Mouse (Mus musculus) heart, embryonic 14.5 days (tissue): Measurements from ENCODE around the gene Tmem211. TPM values are rescaled to one million over a fixed set of nuclear protein-coding genes. Genes with fewer than 3 reads are reported as not detected.

Experiments used
- ATAC-seq: fragments of 200-750 bp; cut with Nextera tagmentation; 2 replicates; pipeline ENCODE4 v1.8.0; 2017; ENCODE audit warnings: low read depth, moderate TSS enrichment; ENCODE audit not compliant: insufficient number of reproducible peaks, insufficient read depth, low FRiP score
- H3K27ac ChIP-seq, 2 experiments: fragments of 200-500 bp in 1 of 2; fragments of 300-500 bp in 1 of 2; sonication (generic) in 1 of 2; replicated peaks in 1 of 2; 2 replicates each; pipeline ENCODE4 v1.5.1; 2012 to 2014; ENCODE audit warnings: low read depth in 2 of 2, low read length in 2 of 2, control low read depth in 1 of 2, mild to moderate bottlenecking in 1 of 2, mixed read lengths in 1 of 2; ENCODE audit not compliant: control insufficient read depth in 1 of 2, insufficient read depth in 1 of 2
- H3K27me3 ChIP-seq: fragments of 300-500 bp; sonication (generic); 2 replicates; pipeline ENCODE4 v1.6.1; 2014; ENCODE audit warnings: mild to moderate bottlenecking, low read length, control low read depth; ENCODE audit not compliant: control insufficient read depth, insufficient read depth
- H3K36me3 ChIP-seq: fragments of 300-500 bp; sonication (generic); 2 replicates; pipeline ENCODE4 v1.6.1; 2014; ENCODE audit warnings: mild to moderate bottlenecking, control low read depth, low read length, mixed read lengths; ENCODE audit not compliant: control insufficient read depth, insufficient read depth
- H3K4me1 ChIP-seq, 2 experiments: fragments of 200-500 bp in 1 of 2; fragments of 300-500 bp in 1 of 2; sonication (generic) in 1 of 2; 2 replicates each; pipeline ENCODE4 v1.6.1; 2012 to 2014; ENCODE audit warnings: low read length in 2 of 2, control low read depth in 1 of 2, mixed read lengths in 1 of 2; ENCODE audit not compliant: control insufficient read depth in 2 of 2, insufficient read depth in 2 of 2
- H3K4me2 ChIP-seq: fragments of 300-500 bp; sonication (generic); 2 replicates; pipeline ENCODE4 v1.6.1; 2014; ENCODE audit warnings: mild to moderate bottlenecking, low read length
- H3K4me3 ChIP-seq, 2 experiments: fragments of 200-500 bp in 1 of 2; fragments of 300-500 bp in 1 of 2; sonication (generic) in 1 of 2; 2 replicates each; pipeline ENCODE4 v1.5.1; 2012 to 2014; ENCODE audit warnings: low read length in 2 of 2, mild to moderate bottlenecking in 2 of 2, control low read depth in 1 of 2, low read depth in 1 of 2, moderate library complexity in 1 of 2; ENCODE audit not compliant: control insufficient read depth in 1 of 2, insufficient read depth in 1 of 2
- H3K9ac ChIP-seq: fragments of 300-500 bp; sonication (generic); 2 replicates; pipeline ENCODE4 v1.6.1; 2014; ENCODE audit warnings: mild to moderate bottlenecking, low read length
- H3K9me3 ChIP-seq: fragments of 300-500 bp; sonication (generic); 2 replicates; pipeline ENCODE4 v1.6.1; 2016; ENCODE audit warnings: low read length, control low read depth; ENCODE audit not compliant: control insufficient read depth
- whole genome bisulfite sequencing: fragments of 180-500 bp; shearing (Covaris S2); extraction: QIAGEN DNeasy Blood & Tissue Kit; methylation state at CpG from one replicate; pipeline ENCODE4 v1.1.7; 2014; 5-methylcytosine and 5-hydroxymethylcytosine counted together
- polyA plus RNA-seq: library from polyadenylated mRNA; unstranded; fragments of >200 nt; fragmentation: Nextera tagmentation; extraction: Ambion mirVana; gene quantifications from 2 replicates; pipeline ENCODE4 v1.2.1, GENCODE M21; 2014

The Tmem211 gene
- polyA plus RNA-seq, 1 experiment from 2014 or later = not detected

DNA sequence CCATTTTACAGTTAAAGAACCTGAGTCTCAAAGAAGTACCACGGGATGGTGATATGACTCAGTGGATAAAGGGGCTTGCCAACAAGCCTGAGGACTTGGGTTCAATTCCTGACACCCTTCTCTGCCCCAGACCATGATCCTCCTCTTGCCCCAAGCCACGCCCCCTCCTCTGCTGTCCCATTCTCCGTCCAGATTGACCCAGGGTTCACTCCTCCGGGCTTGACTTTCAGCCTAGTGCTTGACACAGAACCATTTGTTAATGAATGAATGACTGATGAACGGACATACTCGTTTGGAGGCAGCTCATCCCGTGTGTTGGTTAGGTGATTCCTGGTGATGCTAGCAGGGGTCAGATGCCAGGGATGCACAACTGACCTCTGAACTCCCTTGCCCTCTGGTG is 6.8 kb upstream of the Tmem211 start:
- no peak overlapping the region for H3K27ac ChIP-seq

DNA sequence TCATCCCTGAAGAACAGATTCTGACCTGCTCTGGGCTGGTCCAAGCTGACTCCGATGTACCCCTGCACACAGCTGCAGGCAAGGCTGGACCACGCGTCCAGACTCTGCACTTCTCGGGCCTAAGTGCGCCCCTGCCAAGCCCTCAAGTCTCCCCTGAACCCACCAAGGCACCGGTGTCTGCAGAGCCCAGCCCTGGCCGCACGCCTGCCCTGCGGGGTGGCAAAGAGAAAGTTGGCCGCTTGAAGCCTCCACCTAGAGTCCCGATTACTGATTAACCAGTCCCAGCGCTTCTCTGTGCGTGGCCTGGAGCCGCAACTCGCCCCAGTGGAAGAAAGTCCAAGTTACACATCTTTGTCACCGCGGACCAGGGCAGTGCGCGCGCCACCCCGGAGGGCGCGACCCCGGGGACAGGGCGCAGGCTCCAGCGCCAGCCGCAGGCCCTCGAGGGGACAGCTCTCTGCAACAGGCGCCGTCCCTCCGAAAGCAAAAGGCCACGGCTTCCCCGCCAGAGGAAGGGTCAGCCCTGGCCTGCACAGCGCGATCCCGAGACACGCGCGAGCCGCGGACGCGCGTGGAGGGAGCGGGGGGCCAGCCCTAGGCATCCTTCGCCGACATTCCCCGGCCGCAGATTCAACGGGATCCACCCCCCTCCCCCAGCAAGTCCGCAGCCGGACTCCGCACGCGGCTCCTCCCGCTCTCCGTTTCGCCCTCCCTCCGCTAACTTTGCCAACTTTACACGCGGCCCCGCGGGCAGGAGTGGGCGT is 6.1 kb upstream of the Tmem211 start:
- Histone ChIP-seq H3K9me3 (peaks cover 4% of the 10 kb centered on the region; the same call in 1 of the 2 replicates), H3K4me3 (peak overlapping the region; percentile 69), H3K36me3 (no peaks in the 10 kb centered on the region), H3K4me2 (peak overlapping the region; percentile 100), H3K9ac (peak overlapping the region; percentile 80), H3K27ac (peak overlapping the region in 1 of 2 experiments; percentile 50; a peak in 1 of 4 replicates), H3K27me3 (peaks cover 12% of the 10 kb centered on the region), H3K4me1 (no peaks in the 10 kb centered on the region; a peak in 1 of 4 replicates)
- 1% methylated on average over 62 of the region's 64 CpGs for WGBS
- peak; percentile 17; the same call in 1 of the 2 replicates for ATAC-seq

More for the DNA sequence above, 6.8 kb upstream of the Tmem211 start:
- H3K9me3 ChIP-seq = peaks cover 4% of the 10 kb centered on the region; the same call in 1 of the 2 replicates
- H3K4me3 ChIP-seq = 0 out of 4 replicates have a peak overlapping the region, but pooled peaks of 1 of the 2 experiments have one; percentile 69
- WGBS = 68% methylated on average over 7 of the region's 7 CpGs
- no peak overlapping the region for H3K9ac ChIP-seq
- no peaks in the 10 kb centered on the region for H3K36me3 ChIP-seq
- H3K4me2 ChIP-seq = peak overlapping the region; percentile 100
- H3K4me1 ChIP-seq = no peaks in the 10 kb centered on the region; a peak in 1 of 4 replicates
- H3K27me3 ChIP-seq = peaks cover 9% of the 10 kb centered on the region
- ATAC-seq = no peak

DNA sequence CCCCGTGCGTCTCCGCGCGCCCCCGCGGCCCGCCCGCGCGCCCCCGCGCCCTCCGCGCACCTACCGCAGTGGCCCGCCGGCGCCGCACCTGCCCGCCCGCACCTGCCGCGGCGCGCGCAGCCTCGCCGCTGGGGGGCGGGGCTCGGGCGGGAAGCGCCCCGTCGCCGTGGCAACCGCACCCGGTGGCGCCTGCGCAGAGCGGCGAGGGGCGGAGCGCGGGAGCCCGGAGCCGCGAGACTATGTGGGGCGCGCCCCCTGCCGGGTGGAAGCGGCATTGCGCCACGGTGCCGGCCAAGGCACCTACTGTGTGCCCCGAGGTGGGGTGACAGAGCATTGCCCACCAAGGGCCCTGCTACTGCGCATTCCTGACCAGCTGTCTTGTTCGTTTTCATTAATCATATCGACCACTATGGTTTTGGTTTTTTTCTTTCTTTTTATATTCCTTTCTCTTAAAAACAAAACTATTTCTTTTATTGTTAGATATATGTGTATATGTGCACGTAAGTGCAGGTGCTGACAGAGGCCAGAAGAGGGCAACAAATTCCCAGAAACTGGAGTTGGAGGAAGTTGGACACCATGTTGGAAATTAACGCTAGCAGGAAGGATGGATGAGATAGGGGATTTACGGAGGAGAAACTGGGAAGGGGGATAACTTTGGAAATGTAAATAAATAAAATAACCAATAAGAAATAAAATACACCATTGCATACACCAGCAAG is 5.4 kb upstream of the Tmem211 start, which contains the start of gene 2900026A02Rik:
Gene 2900026A02Rik (minus strand): TSS at position 90 of the 719 bp plus-strand sequence.
- peak within 1 kb of the TSS; percentile 100 for H3K4me2 ChIP-seq
- peaks cover 14% of the 10 kb centered on the region for H3K27me3 ChIP-seq
- peaks cover 0 to 6% of the 10 kb centered on the region in 2 experiments; a peak in 1 of 4 replicates for H3K4me1 ChIP-seq
- peak within 1 kb of the TSS in 1 of 2 experiments; percentile 50; a peak in 1 of 4 replicates for H3K27ac ChIP-seq
- 11% methylated on average over 46 of the region's 62 CpGs for WGBS
- peak within 1 kb of the TSS; percentile 80 for H3K9ac ChIP-seq
- peak; percentile 26; the same call in 1 of the 2 replicates for ATAC-seq
- H3K36me3 ChIP-seq = no peaks in the 10 kb centered on the region
- peak within 1 kb of the TSS; percentile 69 for H3K4me3 ChIP-seq
- H3K9me3 ChIP-seq = peaks cover 4% of the 10 kb centered on the region; the same call in 1 of the 2 replicates

DNA sequence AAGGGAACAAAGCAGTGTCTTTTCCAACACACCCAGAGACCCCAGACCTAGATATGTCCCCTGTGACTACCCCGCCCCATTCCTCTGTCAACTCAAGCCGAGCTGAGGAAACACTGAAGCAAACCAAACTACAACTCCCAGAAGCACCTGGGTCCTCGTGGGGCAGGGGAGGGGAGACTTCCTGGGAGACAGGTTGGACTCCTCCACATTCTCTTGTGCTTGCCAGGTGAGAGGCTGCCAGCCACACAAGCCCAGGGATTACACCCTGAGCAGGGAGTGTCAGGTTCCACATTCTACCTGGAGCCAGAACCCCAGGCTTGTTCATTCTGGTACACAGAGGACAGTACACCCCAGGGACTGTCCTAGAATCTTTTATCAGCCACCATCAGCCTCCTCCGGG is 2.8 kb upstream of the Tmem211 start:
- Histone ChIP-seq H3K4me2 (no peak overlapping the region), H3K4me1 (peaks cover 0 to 10% of the 10 kb centered on the region in 2 experiments; a peak in 1 of 4 replicates), H3K36me3 (no peaks in the 10 kb centered on the region), H3K9ac (no peak overlapping the region), H3K4me3 (no peak overlapping the region), H3K27me3 (peaks cover 14% of the 10 kb centered on the region), H3K9me3 (peaks cover 4% of the 10 kb centered on the region; the same call in 1 of the 2 replicates), H3K27ac (peak overlapping the region in 1 of 2 experiments; percentile 55; a peak in 2 of 4 replicates)
- ATAC-seq = no peak
- WGBS = 43% methylated on average over 4 of the region's 4 CpGs

DNA sequence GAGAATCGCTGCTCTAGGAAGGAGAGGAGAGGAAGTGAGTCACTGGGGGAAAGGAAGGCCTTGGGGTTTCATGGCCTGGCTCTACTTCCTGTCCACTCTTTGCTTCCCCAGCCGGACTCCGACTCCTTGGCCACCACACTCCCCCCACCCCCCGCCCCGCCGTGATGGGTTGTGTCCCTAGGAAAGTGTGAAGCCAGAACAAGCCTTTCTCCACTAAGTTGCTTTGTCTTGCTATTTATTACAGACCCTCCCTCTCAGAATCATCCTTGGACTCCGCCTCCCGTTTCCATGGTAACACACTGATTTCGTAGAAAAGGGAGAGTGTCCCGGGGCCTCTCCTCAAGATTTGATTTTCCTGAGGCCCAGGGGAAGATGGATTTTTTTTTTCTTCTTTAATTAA is 1.4 kb upstream of the Tmem211 start:
- H3K27ac ChIP-seq = peak overlapping the region in 1 of 2 experiments; percentile 66; a peak in 2 of 4 replicates
- H3K36me3 ChIP-seq = no peaks in the 10 kb centered on the region
- peaks cover 7% of the 10 kb centered on the region; the same call in 1 of the 2 replicates for H3K27me3 ChIP-seq
- H3K9me3 ChIP-seq = peaks cover 4% of the 10 kb centered on the region; the same call in 1 of the 2 replicates
- H3K4me1 ChIP-seq = peaks cover 0 to 10% of the 10 kb centered on the region in 2 experiments; a peak in 1 of 4 replicates
- H3K4me3 ChIP-seq = no peak overlapping the region
- H3K9ac ChIP-seq = no peak overlapping the region
- ATAC-seq = no peak
- 0 out of 2 replicates have a peak overlapping the region, but pooled peaks have one; percentile 51 for H3K4me2 ChIP-seq
- 34% methylated on average over 10 of the region's 10 CpGs for WGBS

DNA sequence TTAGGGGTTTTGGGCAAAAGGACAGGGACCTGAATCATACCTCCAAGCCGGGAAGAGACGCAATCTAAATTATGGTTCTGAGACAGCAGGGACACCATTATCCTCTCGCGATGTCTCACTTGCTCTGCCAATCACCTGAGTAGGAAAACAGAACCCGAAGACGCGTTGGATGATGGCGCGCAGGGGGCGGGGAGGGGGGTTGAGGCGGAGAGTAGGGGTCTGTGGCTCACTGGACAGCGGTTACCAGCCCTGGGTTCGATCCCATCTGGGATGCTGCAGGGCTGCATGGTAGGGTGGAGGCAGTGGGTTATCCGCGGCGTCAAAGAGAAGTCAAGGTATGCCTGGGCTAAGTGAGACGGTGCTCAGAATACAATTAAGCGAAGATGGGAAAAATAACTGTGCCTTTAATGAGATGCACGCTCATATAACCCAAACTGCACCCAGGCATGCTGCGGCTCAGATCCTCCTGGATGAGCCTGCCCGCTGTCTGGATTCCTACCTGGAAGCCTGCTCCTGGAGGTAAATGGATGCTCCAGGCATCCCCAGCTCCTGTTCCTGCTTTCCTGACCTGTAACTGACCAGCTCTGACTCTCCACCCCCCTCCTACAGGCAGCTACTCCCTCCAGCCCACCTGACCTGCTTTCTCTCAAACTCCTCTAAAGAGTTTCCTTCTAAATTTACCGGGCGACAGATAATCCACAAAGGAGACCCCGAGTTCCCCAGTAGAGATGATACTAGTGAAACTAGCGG is 848 bp upstream of the Tmem211 start:
- Histone ChIP-seq H3K4me1 (peaks cover 0 to 10% of the 10 kb centered on the region in 2 experiments; a peak in 1 of 4 replicates), H3K9me3 (peaks cover 4% of the 10 kb centered on the region; the same call in 1 of the 2 replicates), H3K4me3 (peak overlapping the region in 1 of 2 experiments; percentile 6; a peak in 2 of 4 replicates), H3K27ac (peak overlapping the region; percentile 52 to 66; a peak in 3 of 4 replicates), H3K4me2 (peak overlapping the region; percentile 51), H3K36me3 (no peaks in the 10 kb centered on the region), H3K27me3 (peaks cover 6% of the 10 kb centered on the region; the same call in 1 of the 2 replicates), H3K9ac (no peak overlapping the region)
- ATAC-seq = no peak
- 19% methylated on average over 25 of the region's 25 CpGs for WGBS
